Mouse (Mus musculus) embryonic facial prominence, embryonic 11.5 days (tissue): ENCODE results near the gene Vps54. TPM values are rescaled to one million over a fixed set of nuclear protein-coding genes. Genes with fewer than 3 reads are reported as not detected.

Source experiments
- ATAC-seq: fragments of 200-750 bp; cut with Nextera tagmentation; replicated peaks from 2 replicates; pipeline ENCODE4 v1.8.0; 2017; ENCODE audit warnings: low read depth; ENCODE audit not compliant: insufficient number of reproducible peaks, low FRiP score, low TSS enrichment
- DNase-seq: peaks from one replicate; pipeline ENCODE4 v3.0.0-alpha.2; 2015; ENCODE audit warnings: low spot score
- H3K27ac ChIP-seq: fragments of 300-500 bp; sonication (generic); replicated peaks from 2 replicates; pipeline ENCODE4 v1.5.1; 2014; ENCODE audit warnings: mild to moderate bottlenecking, low read depth, low read length, control low read depth
- H3K27me3 ChIP-seq: fragments of 300-500 bp; sonication (generic); 2 replicates; pipeline ENCODE4 v1.6.1; 2014; ENCODE audit warnings: mild to moderate bottlenecking, low read length, moderate library complexity, mixed read lengths; ENCODE audit not compliant: control insufficient read depth, insufficient read depth
- H3K36me3 ChIP-seq: fragments of 300-500 bp; sonication (generic); replicated peaks from 2 replicates; pipeline ENCODE4 v1.6.1; 2014; ENCODE audit warnings: low read depth, mild to moderate bottlenecking, low read length, moderate library complexity, mixed read lengths; ENCODE audit not compliant: control insufficient read depth, insufficient read depth
- H3K4me1 ChIP-seq: fragments of 300-500 bp; sonication (generic); 2 replicates; pipeline ENCODE4 v1.6.1; 2014; ENCODE audit warnings: low read length, mixed read lengths; ENCODE audit not compliant: control insufficient read depth, insufficient read depth
- H3K4me2 ChIP-seq: fragments of 300-500 bp; sonication (generic); 2 replicates; pipeline ENCODE4 v1.6.1; 2014; ENCODE audit warnings: low read depth, mild to moderate bottlenecking, control low read depth, low read length, moderate library complexity
- H3K4me3 ChIP-seq: fragments of 300-500 bp; sonication (generic); 2 replicates; pipeline ENCODE4 v1.5.1; 2014; ENCODE audit warnings: low read depth, low read length, control low read depth
- H3K9ac ChIP-seq: fragments of 300-500 bp; sonication (generic); replicated peaks from 2 replicates; pipeline ENCODE4 v1.6.1; 2014; ENCODE audit warnings: mild to moderate bottlenecking, control low read depth, low read length
- H3K9me3 ChIP-seq: fragments of 300-500 bp; sonication (generic); replicated peaks from 2 replicates; pipeline ENCODE4 v1.6.1; 2016; ENCODE audit warnings: mild to moderate bottlenecking, low read length, inconsistent platforms, mixed read lengths; ENCODE audit not compliant: control insufficient read depth
- WGBS: fragments of 180-500 bp; shearing (Covaris S2); extraction: QIAGEN DNeasy Blood & Tissue Kit; methylation state at CpG from one replicate; pipeline ENCODE4 v1.1.7; 2014; 5-methylcytosine and 5-hydroxymethylcytosine counted together
- polyA plus RNA-seq: library from polyadenylated mRNA; unstranded; fragments of >200 nt; fragmentation: Nextera tagmentation; extraction: Ambion mirVana; gene quantifications from 2 replicates; pipeline ENCODE4 v1.2.1, GENCODE M21; 2014

Vps54 gene
- polyA plus RNA-seq, 1 experiment from 2014 or later = 19.5 TPM

DNA sequence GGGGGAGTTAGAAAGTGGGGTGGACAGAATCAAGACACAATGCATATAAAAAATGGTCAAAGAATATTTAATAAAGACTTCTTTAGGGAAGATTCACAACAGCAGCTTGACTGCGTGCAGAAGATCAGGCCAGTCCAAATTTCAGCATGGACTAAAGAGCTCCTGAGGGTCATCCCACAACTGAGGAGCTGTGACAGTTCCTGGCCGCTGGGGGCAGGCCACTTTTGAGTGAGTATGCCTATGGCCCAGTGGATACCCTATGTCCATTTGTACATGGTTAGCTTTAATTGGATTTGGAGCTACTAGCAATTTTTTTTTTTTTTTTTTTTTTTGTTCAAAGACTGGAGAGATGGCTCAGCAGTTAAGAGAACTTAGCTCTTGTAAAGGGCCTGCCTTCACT lies 87.7 kb downstream of the Vps54 start:
- H3K27ac ChIP-seq = no peak overlapping the region
- no peaks in the 10 kb centered on the region; the same call in 1 of the 2 replicates for H3K36me3 ChIP-seq
- no peaks in the 10 kb centered on the region for H3K9me3 ChIP-seq
- H3K4me1 ChIP-seq = no peaks in the 10 kb centered on the region
- no peak overlapping the region for H3K9ac ChIP-seq
- no peak overlapping the region for H3K4me2 ChIP-seq
- WGBS = 61% methylated on average over 2 of the region's 2 CpGs
- peak; percentile 26 for DNase-seq
- H3K4me3 ChIP-seq = no peak overlapping the region
- H3K27me3 ChIP-seq = no peaks in the 10 kb centered on the region
- ATAC-seq = no peak

DNA sequence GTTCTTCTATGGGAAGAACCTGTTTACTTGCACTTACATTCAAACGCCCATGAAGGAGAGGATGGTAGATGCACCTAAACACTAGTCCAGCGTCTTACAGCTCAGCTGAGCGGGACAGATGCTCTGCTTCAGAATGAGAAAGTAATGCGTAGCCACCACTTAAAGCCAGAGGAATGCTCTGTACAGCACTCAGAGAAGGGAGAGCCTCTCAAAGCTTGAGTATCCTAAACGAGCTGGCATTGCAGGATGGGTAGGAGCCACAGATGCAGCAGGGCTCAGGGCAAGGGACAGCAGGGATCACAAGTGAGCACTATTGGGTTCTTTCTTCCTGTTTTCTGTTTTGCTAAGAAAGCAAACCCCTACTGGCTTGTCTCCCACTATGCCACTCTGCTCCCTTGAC lies 88.4 kb downstream of the Vps54 start:
- no peaks in the 10 kb centered on the region for H3K9me3 ChIP-seq
- no peaks in the 10 kb centered on the region for H3K4me1 ChIP-seq
- 92% methylated on average over 5 of the region's 5 CpGs for WGBS
- no peak overlapping the region for H3K4me2 ChIP-seq
- H3K4me3 ChIP-seq = no peak overlapping the region
- no peak overlapping the region for H3K9ac ChIP-seq
- H3K27ac ChIP-seq = no peak overlapping the region
- DNase-seq = no peak
- ATAC-seq = no peak
- no peaks in the 10 kb centered on the region for H3K27me3 ChIP-seq
- H3K36me3 ChIP-seq = no peaks in the 10 kb centered on the region

DNA sequence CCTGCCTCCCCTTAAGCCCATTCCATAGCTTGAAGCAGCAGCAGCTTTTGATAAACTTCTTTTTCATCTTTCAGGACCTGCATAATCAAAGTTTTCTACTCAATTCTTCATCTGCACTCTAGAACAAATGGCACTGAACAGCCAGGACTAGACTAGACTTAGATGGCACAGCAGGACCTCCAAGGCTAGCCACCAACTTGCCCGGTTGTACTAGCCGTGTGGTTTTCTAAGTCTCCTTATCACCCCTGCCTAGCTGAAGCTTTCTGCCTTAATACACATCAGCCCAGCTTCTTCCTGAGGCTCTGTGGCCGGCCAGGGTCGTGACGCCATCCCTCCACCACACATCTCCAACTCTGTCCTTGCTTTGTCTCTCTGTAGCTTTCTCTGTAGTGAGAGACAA lies 89.1 kb downstream of the Vps54 start:
- Histone ChIP-seq H3K9me3 (no peaks in the 10 kb centered on the region), H3K4me1 (no peaks in the 10 kb centered on the region), H3K4me3 (no peak overlapping the region), H3K36me3 (no peaks in the 10 kb centered on the region), H3K9ac (no peak overlapping the region), H3K27ac (no peak overlapping the region), H3K27me3 (no peaks in the 10 kb centered on the region), H3K4me2 (no peak overlapping the region)
- WGBS = 86% methylated on average over 5 of the region's 5 CpGs
- ATAC-seq (no peak), DNase-seq (no peak)

DNA sequence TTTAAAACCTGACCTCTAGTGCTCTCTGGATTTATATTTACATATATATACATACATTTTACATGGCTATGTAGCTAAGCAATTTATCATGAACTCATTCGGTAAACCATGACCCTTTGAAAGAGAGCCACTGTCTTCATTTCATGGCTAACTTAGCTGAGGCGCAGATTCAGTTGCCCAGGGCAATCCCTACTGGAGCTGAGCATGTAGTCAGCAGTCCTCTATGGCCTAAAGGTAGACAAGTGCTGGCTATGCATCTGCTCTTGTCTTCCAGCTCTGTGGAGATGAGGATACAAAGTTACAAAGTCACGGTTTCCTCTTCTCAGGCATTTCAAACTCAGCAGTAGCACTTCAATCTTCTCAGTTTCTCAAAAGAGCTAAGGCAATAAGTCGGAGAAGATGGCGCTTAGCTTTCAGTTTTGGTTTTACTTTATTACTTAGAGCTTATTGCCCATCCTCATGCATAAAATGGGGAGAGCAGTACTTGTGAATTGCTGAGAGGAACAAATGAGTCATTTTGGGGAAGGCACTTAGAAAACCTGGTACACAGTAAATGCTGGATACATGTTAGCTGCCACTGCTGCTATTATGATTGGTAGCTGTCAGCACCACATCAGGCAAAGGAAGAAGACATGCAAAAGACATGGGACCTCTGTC lies 93.7 kb downstream of the Vps54 start:
- H3K36me3 ChIP-seq = no peaks in the 10 kb centered on the region
- no peak for ATAC-seq

DNA sequence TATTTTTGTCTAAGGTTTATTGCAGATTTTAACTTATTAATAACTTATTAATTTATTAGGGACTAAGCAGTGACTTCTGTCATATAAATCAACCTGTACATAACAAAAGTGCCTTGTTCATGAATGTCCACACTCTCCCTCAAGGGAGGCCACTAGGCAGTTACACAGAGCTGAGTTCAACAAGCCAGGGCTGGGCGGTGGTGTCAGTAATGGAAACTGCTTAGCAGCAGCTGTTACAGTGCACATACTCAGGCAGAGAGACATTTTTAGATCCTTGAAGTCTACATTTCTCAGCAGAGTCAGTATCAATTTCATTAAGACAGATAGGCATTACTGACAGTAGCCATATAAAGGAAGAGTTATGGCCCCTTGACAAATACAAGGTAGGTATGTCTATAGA lies 98.8 kb downstream of the Vps54 start:
- Histone ChIP-seq H3K27me3 (no peaks in the 10 kb centered on the region), H3K27ac (no peak overlapping the region), H3K9me3 (no peaks in the 10 kb centered on the region), H3K9ac (no peak overlapping the region), H3K4me2 (no peak overlapping the region), H3K4me1 (no peaks in the 10 kb centered on the region), H3K36me3 (no peaks in the 10 kb centered on the region), H3K4me3 (no peak overlapping the region)
- DNase-seq = no peak
- WGBS = 88% methylated on average over 1 of the region's 1 CpGs
- no peak for ATAC-seq

More for the DNA sequence above, 93.7 kb downstream of the Vps54 start:
- Histone ChIP-seq H3K4me1 (no peaks in the 10 kb centered on the region), H3K4me3 (no peak overlapping the region), H3K4me2 (no peak overlapping the region), H3K9me3 (no peaks in the 10 kb centered on the region), H3K9ac (no peak overlapping the region), H3K27me3 (no peaks in the 10 kb centered on the region), H3K27ac (no peak overlapping the region)
- WGBS = 89% methylated on average over 5 of the region's 5 CpGs
- DNase-seq = no peak

DNA sequence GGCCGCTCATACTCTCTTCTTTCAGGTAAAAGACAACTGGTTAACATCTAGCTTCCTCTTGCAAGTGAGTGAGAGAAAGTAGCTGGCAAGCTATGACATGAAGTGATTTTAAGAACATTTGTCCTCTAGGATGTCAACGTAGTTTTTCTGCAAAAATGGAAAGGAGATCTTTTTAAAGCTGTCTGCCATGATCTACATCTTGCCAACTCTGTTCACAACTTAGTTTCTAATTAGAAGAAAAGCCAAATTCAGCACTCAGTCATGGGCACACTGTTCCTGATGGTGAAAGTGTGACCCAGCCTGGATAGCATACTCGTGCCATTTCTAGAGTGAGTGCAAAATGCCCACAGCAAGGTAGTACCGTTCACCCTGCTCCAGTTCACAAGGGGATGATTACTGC lies 100.0 kb downstream of the Vps54 start:
- 90% methylated on average over 4 of the region's 4 CpGs for WGBS

DNA sequence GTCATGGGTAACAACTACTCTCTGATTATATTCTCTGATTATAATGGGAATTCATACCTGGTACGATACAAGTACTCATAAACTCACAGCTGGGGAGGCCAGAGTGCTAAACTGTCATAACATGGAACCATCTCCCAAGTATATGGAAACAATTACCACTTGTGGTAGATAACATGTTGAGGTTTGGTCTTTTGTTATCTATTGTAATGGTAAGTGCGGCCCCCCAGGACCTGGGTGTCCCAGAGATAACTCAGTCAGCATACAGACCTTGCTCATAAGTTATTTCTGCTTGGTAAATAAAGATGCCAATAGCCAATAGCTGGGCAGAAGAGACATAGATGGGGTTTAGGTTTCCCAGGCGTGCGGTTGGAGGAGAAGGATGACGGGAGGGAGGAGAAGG lies 104.4 kb downstream of the Vps54 start:
- DNase-seq = no peak
- H3K27ac ChIP-seq = no peak overlapping the region
- WGBS = 92% methylated on average over 5 of the region's 5 CpGs
- no peak for ATAC-seq
- no peaks in the 10 kb centered on the region for H3K4me1 ChIP-seq
- H3K4me2 ChIP-seq = no peak overlapping the region
- H3K27me3 ChIP-seq = no peaks in the 10 kb centered on the region
- no peaks in the 10 kb centered on the region for H3K9me3 ChIP-seq
- no peak overlapping the region for H3K9ac ChIP-seq
- no peak overlapping the region for H3K4me3 ChIP-seq
- H3K36me3 ChIP-seq = no peaks in the 10 kb centered on the region

More for the DNA sequence above, 100.0 kb downstream of the Vps54 start:
- Histone ChIP-seq H3K4me3 (no peak overlapping the region), H3K27ac (no peak overlapping the region), H3K9me3 (no peaks in the 10 kb centered on the region), H3K4me1 (no peaks in the 10 kb centered on the region), H3K4me2 (no peak overlapping the region), H3K9ac (no peak overlapping the region), H3K27me3 (no peaks in the 10 kb centered on the region), H3K36me3 (no peaks in the 10 kb centered on the region)
- DNase-seq = no peak
- no peak for ATAC-seq

DNA sequence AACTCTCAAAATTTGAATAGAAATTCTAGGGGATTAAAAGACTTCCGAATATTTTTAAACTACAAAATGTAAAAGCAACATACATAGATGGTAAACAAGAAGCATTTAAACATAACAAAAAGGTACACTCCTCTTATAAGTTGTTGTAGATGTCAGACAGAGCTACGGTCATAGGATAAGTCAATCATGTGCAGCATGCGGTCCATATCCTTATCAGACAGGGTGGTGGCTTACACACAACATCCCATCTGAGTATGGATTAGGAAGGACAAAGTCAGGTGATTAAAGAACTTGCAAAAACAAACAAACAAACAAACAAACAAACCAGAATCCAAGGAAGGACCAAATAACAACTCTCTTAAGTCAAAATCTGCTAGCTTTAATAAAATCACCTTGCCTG lies 106.9 kb downstream of the Vps54 start:
- no peak for DNase-seq
- WGBS = 95% methylated on average over 3 of the region's 3 CpGs
- no peak overlapping the region for H3K4me3 ChIP-seq

More for the DNA sequence above, 106.9 kb downstream of the Vps54 start:
- no peak for ATAC-seq
- H3K27me3 ChIP-seq = no peaks in the 10 kb centered on the region
- H3K27ac ChIP-seq = no peak overlapping the region
- H3K9me3 ChIP-seq = no peaks in the 10 kb centered on the region
- no peak overlapping the region for H3K4me2 ChIP-seq
- H3K36me3 ChIP-seq = no peaks in the 10 kb centered on the region
- H3K4me1 ChIP-seq = no peaks in the 10 kb centered on the region
- H3K9ac ChIP-seq = no peak overlapping the region
